ENCODE assay signal across 9 mouse cellular contexts in the genomic region with DNA sequence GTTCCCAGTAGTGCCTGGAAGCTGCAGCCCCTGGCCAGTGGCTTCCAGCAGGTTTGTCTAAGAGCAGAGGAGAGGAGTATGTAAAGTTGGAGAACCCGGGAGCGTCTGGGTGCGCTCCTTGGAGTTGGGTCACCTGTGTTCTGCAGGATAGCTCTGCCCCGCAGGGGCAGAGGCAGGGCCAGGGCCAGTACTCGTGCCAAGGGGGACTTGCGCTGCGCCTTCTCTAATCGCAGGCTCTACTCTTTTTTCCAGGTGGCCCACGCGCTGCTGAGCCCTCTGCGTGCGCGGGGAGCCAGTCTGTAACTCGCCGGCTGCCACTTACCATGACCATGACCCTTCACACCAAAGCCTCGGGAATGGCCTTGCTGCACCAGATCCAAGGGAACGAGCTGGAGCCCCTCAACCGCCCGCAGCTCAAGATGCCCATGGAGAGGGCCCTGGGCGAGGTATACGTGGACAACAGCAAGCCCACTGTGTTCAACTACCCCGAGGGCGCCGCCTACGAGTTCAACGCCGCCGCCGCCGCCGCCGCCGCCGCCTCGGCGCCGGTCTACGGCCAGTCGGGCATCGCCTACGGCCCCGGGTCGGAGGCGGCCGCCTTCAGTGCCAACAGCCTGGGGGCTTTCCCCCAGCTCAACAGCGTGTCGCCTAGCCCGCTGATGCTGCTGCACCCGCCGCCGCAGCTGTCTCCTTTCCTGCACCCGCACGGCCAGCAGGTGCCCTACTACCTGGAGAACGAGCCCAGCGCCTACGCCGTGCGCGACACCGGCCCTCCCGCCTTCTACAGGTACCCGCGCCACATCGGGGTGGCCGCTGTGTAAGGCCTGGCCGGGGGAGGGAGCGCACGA.
DNase-seq lines count a peak whose midpoint lies in the region; ATAC-seq and TF ChIP-seq lines count a peak whose summit lies in the region.
"Had no signal": no experiment of that assay in that cellular context is flagged by ENCODE, and none has a peak within 500 bp of the region (broad histone marks: within the 10 kb centered on the region; RNA-seq: fewer than 3 reads in every experiment).

No protein-coding gene starts in this region.

- peak; percentile 29 to 31; a peak in 2 of 4 replicates for ATAC-seq in hematopoietic stem cell, adult 5-6 weeks (replicated peaks in 1 of 2; ENCODE audit: insufficient read depth in 1 of 2, low FRiP score in 2 of 2, low TSS enrichment in 1 of 2, low read depth in 1 of 2, poor library complexity in 2 of 2, severe bottlenecking in 2 of 2)
- ATAC-seq in limb, embryonic 14.5 days (ENCODE audit: low FRiP score, low read depth), result no peak; the same call in 1 of the 2 replicates
- ATAC-seq in neural tube, embryonic 13.5 days (ENCODE audit: low read depth), result peak; percentile 78
- no peak for ATAC-seq in monocyte, adult 5-6 weeks (replicated peaks; ENCODE audit: insufficient number of reproducible peaks, low FRiP score, low TSS enrichment, poor library complexity, severe bottlenecking)

- no peaks in the 10 kb centered on the region for H3K36me3 ChIP-seq in limb, embryonic 14.5 days (ENCODE audit: control insufficient read depth, insufficient read depth, low read length)
- no peaks in the 10 kb centered on the region for H3K36me3 ChIP-seq in neural tube, embryonic 13.5 days

- DNase-seq in thymus, postnatal 25 days, result peak; percentile 13
- DNase-seq in thymus, postnatal 0 days (ENCODE audit: low spot score), result no peak
- peak; percentile 38 for DNase-seq in embryo, embryonic 10 days (ENCODE audit: low spot score)
- DNase-seq in limb, embryonic 14.5 days (ENCODE audit: low spot score), result no peak
- no peak for DNase-seq in frontal cortex, postnatal 36 days (ENCODE audit: low spot score in 2 of 2)

- peak overlapping the region; percentile 50 for H3K4me3 ChIP-seq in limb, embryonic 14.5 days (replicated peaks; ENCODE audit: low read length)
- H3K4me3 ChIP-seq in neural tube, embryonic 13.5 days, result peak overlapping the region; percentile 56
- H3K4me3 ChIP-seq: myocyte had no signal

- H3K4me1 ChIP-seq in limb, embryonic 14.5 days (ENCODE audit: control insufficient read depth, insufficient read depth, low read length), result peaks cover 15% of the 10 kb centered on the region
- peaks cover 32% of the 10 kb centered on the region for H3K4me1 ChIP-seq in neural tube, embryonic 13.5 days (replicated peaks)

- 7% methylated on average over 27 of the region's 68 CpGs for WGBS in limb, embryonic 14.5 days
- under 1% methylated on average over 68 of the region's 68 CpGs for WGBS in neural tube, embryonic 13.5 days

- H3K27me3 ChIP-seq in limb, embryonic 14.5 days (ENCODE audit: control insufficient read depth, insufficient read depth, low read length), result peaks cover 33% of the 10 kb centered on the region
- H3K27me3 ChIP-seq in neural tube, embryonic 13.5 days, result peaks cover 57% of the 10 kb centered on the region

- no peak for TF ChIP-seq POLR2A in limb, embryonic 14.5 days (IDR thresholded peaks at IDR 0.05; ENCODE audit: borderline replicate concordance, extremely low read depth, insufficient read depth, insufficient read length)

- H3K9ac ChIP-seq in limb, embryonic 14.5 days (ENCODE audit: low read depth, low read length, severe bottlenecking), result peak overlapping the region; percentile 38; the same call in 1 of the 2 replicates
- H3K9ac ChIP-seq in neural tube, embryonic 13.5 days, result peak overlapping the region; percentile 67

- peak overlapping the region; percentile 96 for H3K4me2 ChIP-seq in limb, embryonic 14.5 days (replicated peaks; ENCODE audit: low read depth, low read length, severe bottlenecking)
- H3K4me2 ChIP-seq in neural tube, embryonic 13.5 days, result peak overlapping the region; percentile 82

- H3K9me3 ChIP-seq in limb, embryonic 14.5 days (ENCODE audit: control insufficient read depth, low read length), result no peaks in the 10 kb centered on the region
- H3K9me3 ChIP-seq in neural tube, embryonic 13.5 days, result no peaks in the 10 kb centered on the region

- H3K27ac ChIP-seq in limb, embryonic 14.5 days (replicated peaks; ENCODE audit: low read depth, low read length), result no peak overlapping the region
- no peak overlapping the region for H3K27ac ChIP-seq in neural tube, embryonic 13.5 days (replicated peaks)

Comparison
In these comparisons a context has a peak if more than half of its experiments do, and no peak if none do; other contexts are left out.
1. DNase-seq: peak in thymus, postnatal 25 days (single experiment) and embryo, embryonic 10 days (single experiment); none in thymus, postnatal 0 days (single experiment), limb, embryonic 14.5 days (single experiment) and frontal cortex, postnatal 36 days (0 of 2).
2. ATAC-seq: peak in hematopoietic stem cell, adult 5-6 weeks (2 of 2) and neural tube, embryonic 13.5 days (single experiment); none in limb, embryonic 14.5 days (single experiment) and monocyte, adult 5-6 weeks (single experiment).